Mouse (Mus musculus) lung, embryonic 14.5 days (tissue): ENCODE data around the gene Gatad1. TPM values are rescaled to one million over a fixed set of nuclear protein-coding genes. Genes with fewer than 3 reads are reported as not detected.
"Not testable (repeated sequence)": the region's sequence is repeated elsewhere in the genome, so short reads cannot be mapped to it uniquely, and the experiment has no call there.

Experiments
- ATAC-seq: fragments of 200-750 bp; cut with Nextera tagmentation; 2 replicates; pipeline ENCODE4 v1.8.0; 2017; ENCODE audit warnings: mild to moderate bottlenecking, moderate TSS enrichment, moderate library complexity; ENCODE audit not compliant: insufficient read depth
- DNase-seq: peaks from one replicate; pipeline ENCODE4 v3.0.0-alpha.2; 2015
- H3K27ac ChIP-seq: fragments of 300-500 bp; sonication (generic); 2 replicates; pipeline ENCODE4 v1.5.1; 2014; ENCODE audit warnings: low read depth, mild to moderate bottlenecking, moderate library complexity
- H3K27me3 ChIP-seq: fragments of 300-500 bp; sonication (generic); 2 replicates; pipeline ENCODE4 v1.6.1; 2014; ENCODE audit warnings: low read length, control low read depth; ENCODE audit not compliant: insufficient read depth
- H3K36me3 ChIP-seq: fragments of 300-500 bp; sonication (generic); 2 replicates; pipeline ENCODE4 v1.6.1; 2014; ENCODE audit warnings: control low read depth; ENCODE audit not compliant: insufficient read depth
- H3K4me1 ChIP-seq: fragments of 300-500 bp; sonication (generic); 2 replicates; pipeline ENCODE4 v1.6.1; 2014; ENCODE audit warnings: antibody characterized with exemption, control low read depth; ENCODE audit not compliant: insufficient read depth
- H3K4me2 ChIP-seq: fragments of 300-500 bp; sonication (generic); 2 replicates; pipeline ENCODE4 v1.6.1; 2014; ENCODE audit warnings: mild to moderate bottlenecking
- H3K4me3 ChIP-seq: fragments of 300-500 bp; sonication (generic); 2 replicates; pipeline ENCODE4 v1.5.1; 2014; ENCODE audit warnings: low read depth, low read length
- H3K9ac ChIP-seq: fragments of 300-500 bp; sonication (generic); 2 replicates; pipeline ENCODE4 v1.6.1; 2014
- H3K9me3 ChIP-seq: fragments of 300-500 bp; sonication (generic); 2 replicates; pipeline ENCODE4 v1.6.1; 2016; ENCODE audit warnings: low read depth, low read length, control low read depth
- CTCF ChIP-seq: IDR thresholded peaks from 2 replicates; pipeline ENCODE4 v1.5.1; 2016; ENCODE audit warnings: antibody characterized with exemption, low read depth
- WGBS: fragments of 180-500 bp; shearing (Covaris S2); extraction: QIAGEN DNeasy Blood & Tissue Kit; methylation state at CpG from one replicate; pipeline ENCODE4 v1.1.7; 2014; 5-methylcytosine and 5-hydroxymethylcytosine counted together
- polyA plus RNA-seq: library from polyadenylated mRNA; unstranded; fragments of >200 nt; fragmentation: Nextera tagmentation; extraction: Ambion mirVana; gene quantifications from 2 replicates; pipeline ENCODE4 v1.2.1, GENCODE M21; 2014

Gatad1 gene
- polyA plus RNA-seq, 1 experiment from 2014 or later = 82.6 TPM

DNA sequence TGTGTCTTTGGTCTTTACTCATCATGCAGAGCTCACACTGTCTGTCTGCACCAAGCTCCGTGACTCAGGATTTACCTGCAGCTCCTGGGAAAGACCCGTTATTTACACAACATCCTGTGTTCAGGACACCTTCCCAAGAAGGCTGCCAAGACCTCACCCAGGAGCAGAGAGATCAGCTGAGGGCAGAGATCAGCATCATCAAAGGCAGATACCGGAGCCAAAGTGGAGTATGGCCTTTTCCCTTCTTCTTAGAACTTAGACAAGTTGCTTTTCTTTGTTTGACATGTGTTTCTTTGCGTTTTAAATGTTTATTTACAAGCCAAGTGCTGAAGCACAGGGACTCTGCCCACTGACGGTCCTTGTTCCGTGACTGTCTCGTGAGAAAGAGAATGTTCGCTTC, 21.7 kb downstream of the Gatad1 start:
- H3K9ac ChIP-seq = no peak overlapping the region
- no peak overlapping the region for H3K4me2 ChIP-seq
- no peak for TF ChIP-seq CTCF
- H3K27me3 ChIP-seq = no peaks in the 10 kb centered on the region
- H3K27ac ChIP-seq = no peak overlapping the region
- no peaks in the 10 kb centered on the region for H3K9me3 ChIP-seq
- ATAC-seq (no peak), DNase-seq (no peak)
- no peak overlapping the region for H3K4me3 ChIP-seq
- H3K36me3 ChIP-seq = peaks cover 23% of the 10 kb centered on the region; the same call in 1 of the 2 replicates
- 73% methylated on average over 8 of the region's 8 CpGs for WGBS
- H3K4me1 ChIP-seq = no peaks in the 10 kb centered on the region

DNA sequence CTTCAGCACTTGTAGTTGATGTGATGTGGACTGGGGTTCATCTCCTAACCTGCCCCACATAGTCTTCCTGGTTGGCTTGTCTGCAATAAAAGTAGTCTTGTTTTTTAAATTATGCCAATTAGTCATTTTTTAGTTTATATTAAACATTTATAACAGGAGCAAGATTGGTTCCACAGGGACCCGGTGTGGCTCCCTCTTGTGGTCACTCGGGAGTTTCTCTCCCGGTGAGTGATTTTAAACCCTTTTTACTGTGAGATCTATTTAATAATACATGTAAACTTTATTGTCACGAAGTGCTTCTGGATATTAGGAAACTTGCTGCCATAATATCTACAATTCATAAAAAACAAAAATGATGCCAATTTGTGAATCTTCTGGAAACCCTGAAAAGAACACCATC, 23.0 kb downstream of the Gatad1 start:
- no peak overlapping the region for H3K4me2 ChIP-seq
- H3K9ac ChIP-seq = no peak overlapping the region
- H3K36me3 ChIP-seq = peaks cover 24% of the 10 kb centered on the region; the same call in 1 of the 2 replicates
- DNase-seq (peak; percentile 31), ATAC-seq (no peak)
- TF ChIP-seq CTCF = peak; percentile 33; the same call in 1 of the 2 replicates
- H3K27me3 ChIP-seq = no peaks in the 10 kb centered on the region
- no peaks in the 10 kb centered on the region for H3K4me1 ChIP-seq
- H3K9me3 ChIP-seq = no peaks in the 10 kb centered on the region
- no peak overlapping the region for H3K4me3 ChIP-seq
- WGBS = 71% methylated on average over 4 of the region's 4 CpGs
- H3K27ac ChIP-seq = no peak overlapping the region

DNA sequence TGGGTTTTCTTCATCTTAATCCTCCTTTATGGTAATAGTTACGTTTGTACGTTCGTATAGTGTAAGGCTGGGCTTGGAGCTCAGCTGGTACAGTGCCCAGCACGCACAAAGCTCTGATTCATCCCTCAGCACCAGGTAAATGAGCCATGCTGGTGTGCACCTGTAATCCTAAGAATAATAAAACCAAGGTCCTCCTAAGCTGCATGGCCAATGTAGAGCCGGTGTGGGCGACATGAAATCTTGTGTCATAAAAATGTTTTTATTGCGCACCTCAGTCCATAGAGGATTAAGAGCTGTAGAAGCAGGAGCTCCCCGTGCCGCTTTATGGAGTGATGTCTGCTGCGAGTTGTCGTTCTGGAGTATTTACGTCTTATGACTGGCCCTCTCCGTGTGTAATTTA, 23.7 kb downstream of the Gatad1 start:
- ATAC-seq (no peak), DNase-seq (no peak)
- Histone ChIP-seq H3K9me3 (no peaks in the 10 kb centered on the region), H3K27ac (no peak overlapping the region), H3K4me2 (no peak overlapping the region), H3K4me3 (no peak overlapping the region), H3K27me3 (no peaks in the 10 kb centered on the region), H3K36me3 (peaks cover 24% of the 10 kb centered on the region; the same call in 1 of the 2 replicates), H3K4me1 (no peaks in the 10 kb centered on the region), H3K9ac (no peak overlapping the region)
- TF ChIP-seq CTCF = no peak
- 95% methylated on average over 13 of the region's 13 CpGs for WGBS

DNA sequence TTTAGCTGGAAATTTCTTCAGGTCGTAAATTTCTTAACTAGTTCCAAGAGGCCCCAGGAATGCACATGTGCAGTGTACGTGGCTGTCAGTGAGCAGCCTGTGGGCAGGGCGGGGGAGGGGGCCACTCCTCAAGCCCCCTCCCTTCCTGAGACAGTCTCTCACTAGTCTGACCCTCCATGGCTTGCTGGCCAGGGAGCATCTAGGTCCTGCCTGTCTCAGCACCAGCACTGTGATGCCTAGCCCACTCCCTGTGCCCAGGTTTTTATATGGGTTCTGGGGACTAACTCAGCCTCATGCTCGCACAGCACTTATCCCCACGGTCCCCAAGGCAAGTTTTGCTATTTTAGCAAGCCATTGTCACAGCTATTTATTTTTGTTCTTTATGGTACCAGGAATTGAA, 24.7 kb downstream of the Gatad1 start:
- Histone ChIP-seq H3K4me1 (no peaks in the 10 kb centered on the region), H3K9ac (no peak overlapping the region), H3K4me3 (no peak overlapping the region), H3K36me3 (peaks cover 22% of the 10 kb centered on the region; the same call in 1 of the 2 replicates), H3K27me3 (no peaks in the 10 kb centered on the region), H3K9me3 (no peaks in the 10 kb centered on the region), H3K27ac (no peak overlapping the region), H3K4me2 (no peak overlapping the region)
- TF ChIP-seq CTCF = no peak
- no peak for DNase-seq
- WGBS = 76% methylated on average over 5 of the region's 5 CpGs
- ATAC-seq = no peak

DNA sequence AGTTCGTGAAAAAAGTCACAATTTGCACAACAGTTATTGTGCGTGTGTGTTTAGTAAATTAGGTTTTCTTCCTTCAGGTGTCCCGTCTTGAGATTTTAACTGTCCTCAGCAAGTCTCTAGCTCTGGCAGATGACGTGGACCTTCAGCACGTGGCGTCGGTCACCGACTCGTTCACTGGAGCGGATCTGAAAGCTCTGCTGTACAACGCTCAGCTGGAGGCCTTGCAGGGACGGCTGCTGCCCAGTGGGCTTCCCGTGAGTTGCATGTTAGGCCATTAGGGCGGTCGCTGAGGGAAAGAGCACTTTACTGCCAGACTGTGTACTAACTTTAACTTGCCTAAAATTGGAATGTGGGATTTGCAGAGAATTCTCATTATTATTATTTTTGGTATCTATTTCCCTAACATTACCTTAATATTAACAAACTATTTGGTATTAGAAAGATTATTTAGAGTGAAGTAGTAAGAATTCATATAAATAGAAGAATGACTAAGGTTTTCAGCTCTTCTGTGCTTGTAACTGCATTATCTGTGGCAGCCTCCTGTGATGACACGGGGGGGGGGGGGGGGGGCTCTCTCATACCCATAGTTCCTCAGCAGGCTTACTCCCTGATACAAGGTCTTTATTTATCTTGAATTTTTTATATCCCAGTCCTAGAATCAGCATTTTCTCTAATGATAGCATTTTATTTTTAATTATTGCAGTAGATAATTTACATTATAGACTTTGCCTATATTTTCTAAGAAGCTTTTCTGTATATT, 25.3 kb downstream of the Gatad1 start:
- no peaks in the 10 kb centered on the region for H3K4me1 ChIP-seq
- no peak for DNase-seq
- H3K27me3 ChIP-seq = no peaks in the 10 kb centered on the region
- no peak overlapping the region for H3K27ac ChIP-seq
- ATAC-seq = no peak
- H3K36me3 ChIP-seq = peaks cover 17% of the 10 kb centered on the region; the same call in 1 of the 2 replicates
- WGBS = 76% methylated on average over 16 of the region's 16 CpGs
- H3K9ac ChIP-seq = no peak overlapping the region
- H3K9me3 ChIP-seq = no peaks in the 10 kb centered on the region
- H3K4me2 ChIP-seq = no peak overlapping the region
- no peak overlapping the region for H3K4me3 ChIP-seq
- no peak for TF ChIP-seq CTCF

DNA sequence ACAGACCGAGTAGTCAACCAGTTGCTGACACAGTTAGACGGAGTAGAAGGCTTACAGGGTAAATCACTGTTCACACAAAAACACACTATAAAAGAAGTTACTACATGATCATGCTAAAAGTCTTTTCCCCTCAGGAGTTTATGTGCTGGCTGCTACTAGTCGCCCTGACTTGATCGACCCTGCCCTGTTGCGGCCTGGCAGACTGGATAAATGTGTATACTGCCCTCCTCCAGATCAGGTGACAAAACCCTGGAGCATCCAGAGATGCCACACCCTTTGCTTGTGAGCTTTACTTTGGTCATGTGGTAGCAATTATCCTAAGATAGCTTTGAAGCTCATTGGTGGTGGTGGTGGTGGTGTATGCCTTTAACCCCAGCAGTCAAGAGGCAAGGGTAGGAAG, 26.9 kb downstream of the Gatad1 start:
- peaks cover 24% of the 10 kb centered on the region for H3K36me3 ChIP-seq
- 89% methylated on average over 5 of the region's 5 CpGs for WGBS
- no peak for TF ChIP-seq CTCF
- no peak overlapping the region for H3K9ac ChIP-seq
- no peak overlapping the region for H3K4me2 ChIP-seq
- H3K4me3 ChIP-seq = no peak overlapping the region
- no peaks in the 10 kb centered on the region for H3K27me3 ChIP-seq
- ATAC-seq = no peak
- no peaks in the 10 kb centered on the region for H3K9me3 ChIP-seq
- no peak for DNase-seq
- H3K27ac ChIP-seq = no peak overlapping the region
- no peaks in the 10 kb centered on the region for H3K4me1 ChIP-seq

DNA sequence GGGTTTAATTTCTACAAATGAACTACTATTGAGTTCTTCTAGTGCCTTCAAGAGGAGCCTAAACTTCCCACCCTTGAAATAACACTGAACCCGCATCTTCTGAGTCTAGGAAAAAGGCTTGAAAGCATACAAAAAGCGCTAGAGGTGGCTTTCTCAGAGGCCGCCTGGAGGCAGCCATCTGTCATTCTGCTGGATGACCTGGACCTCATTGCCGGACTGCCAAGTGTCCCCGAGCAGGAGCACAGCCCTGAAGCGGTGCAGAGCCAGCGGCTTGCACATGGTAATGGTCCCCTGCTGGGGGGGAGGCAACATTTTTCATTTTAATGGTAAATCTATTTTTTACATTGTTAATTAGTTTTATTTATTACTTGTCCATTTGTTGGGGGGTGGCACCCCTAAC, 36.5 kb downstream of the Gatad1 start:
- no peak overlapping the region for H3K4me3 ChIP-seq
- no peak for TF ChIP-seq CTCF
- DNase-seq = no peak
- H3K27ac ChIP-seq = no peak overlapping the region
- no peaks in the 10 kb centered on the region for H3K4me1 ChIP-seq
- H3K4me2 ChIP-seq = no peak overlapping the region
- H3K27me3 ChIP-seq = no peaks in the 10 kb centered on the region
- no peaks in the 10 kb centered on the region for H3K9me3 ChIP-seq
- ATAC-seq = no peak
- WGBS = 84% methylated on average over 7 of the region's 7 CpGs
- no peak overlapping the region for H3K9ac ChIP-seq
- H3K36me3 ChIP-seq = peaks cover 39% of the 10 kb centered on the region

DNA sequence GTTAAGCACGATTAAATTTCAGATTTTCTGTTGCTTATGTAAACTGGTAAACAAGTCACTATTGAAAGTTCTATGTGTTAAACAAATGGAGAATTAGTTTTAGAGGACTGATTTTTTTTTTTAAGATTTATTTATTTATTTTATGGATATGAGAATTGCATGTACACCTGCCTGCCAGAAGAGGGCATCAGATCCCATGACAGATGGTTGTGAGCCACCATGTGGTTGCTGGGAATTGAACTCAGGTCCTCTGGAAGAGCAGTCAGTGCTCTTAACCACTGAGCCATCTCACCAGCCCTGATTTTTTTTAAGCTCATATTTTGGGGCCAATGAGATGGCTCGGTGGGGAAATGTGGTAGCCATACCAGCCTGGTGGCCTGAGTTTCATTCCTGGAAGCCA, 45.1 kb downstream of the Gatad1 start:
- H3K4me3 ChIP-seq, H3K27ac ChIP-seq, H3K27me3 ChIP-seq, H3K4me2 ChIP-seq, H3K4me1 ChIP-seq, H3K9ac ChIP-seq, DNase-seq, ATAC-seq, H3K9me3 ChIP-seq: not testable (repeated sequence)
- H3K36me3 ChIP-seq = peaks cover 48% of the 10 kb centered on the region
- 89% methylated on average over 2 of the region's 2 CpGs for WGBS
